Mouse (Mus musculus) forebrain, embryonic 15.5 days (tissue): Measurements from ENCODE around the gene Npr1. TPM values are rescaled to one million over a fixed set of nuclear protein-coding genes. Genes with fewer than 3 reads are reported as not detected.
A peak's percentile ranks its signal among the peaks of the same experiment; 100 is the strongest.

Experiments used
- ATAC-seq: fragments of 200-750 bp; cut with Nextera tagmentation; replicated peaks from 2 replicates; pipeline ENCODE4 v1.8.0; 2017; ENCODE audit warnings: mild to moderate bottlenecking, moderate TSS enrichment, moderate library complexity
- H3K27ac ChIP-seq: fragments of 300-500 bp; sonication (generic); replicated peaks from 2 replicates; pipeline ENCODE4 v1.5.1; 2015; ENCODE audit warnings: mild to moderate bottlenecking, inconsistent platforms
- H3K27me3 ChIP-seq: fragments of 300-500 bp; sonication (generic); 2 replicates; pipeline ENCODE4 v1.6.1; 2015; ENCODE audit warnings: inconsistent platforms
- H3K36me3 ChIP-seq: fragments of 300-500 bp; sonication (generic); 2 replicates; pipeline ENCODE4 v1.6.1; 2015; ENCODE audit warnings: mild to moderate bottlenecking, inconsistent platforms
- H3K4me1 ChIP-seq: fragments of 300-500 bp; sonication (generic); 2 replicates; pipeline ENCODE4 v1.6.1; 2015; ENCODE audit warnings: inconsistent platforms
- H3K4me2 ChIP-seq: fragments of 300-500 bp; sonication (generic); replicated peaks from 2 replicates; pipeline ENCODE4 v1.6.1; 2015; ENCODE audit warnings: mild to moderate bottlenecking, inconsistent platforms
- H3K4me3 ChIP-seq: fragments of 300-500 bp; sonication (generic); 2 replicates; pipeline ENCODE4 v1.5.1; 2015; ENCODE audit warnings: mild to moderate bottlenecking, inconsistent platforms
- H3K9ac ChIP-seq: fragments of 300-500 bp; sonication (generic); replicated peaks from 2 replicates; pipeline ENCODE4 v1.6.1; 2015; ENCODE audit warnings: mild to moderate bottlenecking, inconsistent platforms
- H3K9me3 ChIP-seq: fragments of 300-500 bp; sonication (generic); 2 replicates; pipeline ENCODE4 v1.6.1; 2016; ENCODE audit warnings: inconsistent platforms
- WGBS: fragments of 180-500 bp; shearing (Covaris S2); methylation state at CpG from one replicate; pipeline ENCODE4 v1.1.7; 2015; ENCODE audit warnings: mixed read lengths; 5-methylcytosine and 5-hydroxymethylcytosine counted together
- polyA plus RNA-seq: library from polyadenylated mRNA; unstranded; fragments of >200 nt; fragmentation: Nextera tagmentation; extraction: Ambion mirVana; gene quantifications from 2 replicates; pipeline ENCODE4 v1.2.1, GENCODE M21; 2015

Npr1 gene
- polyA plus RNA-seq = 1.6 TPM in 2 replicates

- H3K9me3 ChIP-seq = no peaks in the 10 kb centered on the region
- peak within 1 kb of the TSS; percentile 56 for H3K4me3 ChIP-seq
- H3K4me1 ChIP-seq = peaks cover 17% of the 10 kb centered on the region
- WGBS = 2% methylated on average over 34 of the region's 49 CpGs
- peak within 1 kb of the TSS; percentile 50 for H3K9ac ChIP-seq
- ATAC-seq = peak; percentile 49
- peaks cover 46% of the 10 kb centered on the region for H3K27me3 ChIP-seq
- no peak within 1 kb of the TSS for H3K27ac ChIP-seq
- no peaks in the 10 kb centered on the region for H3K36me3 ChIP-seq
- H3K4me2 ChIP-seq = peak within 1 kb of the TSS; percentile 98
These were observed at the start of gene Npr1 for GRCm38 (mm10) chr3:90465686-90466310. Npr1 (minus strand) TSS chr3:90465866.

GRCm38 (mm10) chr3:90515242-90515641 lies 49.6 kb upstream of the Npr1 start:
- H3K4me1 ChIP-seq = peaks cover 13% of the 10 kb centered on the region
- peak overlapping the region; percentile 36 for H3K4me3 ChIP-seq
- H3K27me3 ChIP-seq = peaks cover 4% of the 10 kb centered on the region; the same call in 1 of the 2 replicates
- WGBS = 69% methylated on average over 1 of the region's 1 CpGs
- H3K36me3 ChIP-seq = no peaks in the 10 kb centered on the region
- no peaks in the 10 kb centered on the region for H3K9me3 ChIP-seq
- H3K9ac ChIP-seq = peak overlapping the region; percentile 39; the same call in 1 of the 2 replicates
- peak overlapping the region; percentile 60 for H3K4me2 ChIP-seq
- H3K27ac ChIP-seq = no peak overlapping the region
- no peak for ATAC-seq

DNA sequence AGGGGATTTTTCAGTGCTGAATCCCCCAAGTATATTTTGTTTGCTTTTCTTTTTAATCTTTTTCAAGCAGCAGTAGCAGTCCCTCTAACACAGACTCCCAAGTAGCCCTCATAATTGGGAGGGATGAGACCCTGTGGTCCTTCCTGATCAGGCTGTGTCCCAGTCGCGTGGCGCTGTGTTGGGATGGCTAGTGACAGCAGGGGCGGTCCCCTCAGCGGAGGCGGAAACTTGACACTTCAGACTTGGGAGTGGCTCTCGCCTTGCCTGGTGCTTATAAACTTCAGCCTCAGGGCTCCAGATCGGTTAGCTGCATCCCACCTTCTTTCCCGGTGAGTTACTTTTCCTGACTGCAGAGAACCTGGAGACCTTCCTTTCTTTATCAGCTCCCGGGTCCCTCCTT lies 49.0 kb upstream of the Npr1 start:
- ATAC-seq = peak; percentile 63
- no peaks in the 10 kb centered on the region for H3K36me3 ChIP-seq
- H3K9ac ChIP-seq = peak overlapping the region; percentile 39
- peak overlapping the region; percentile 60 for H3K4me2 ChIP-seq
- H3K27ac ChIP-seq = no peak overlapping the region
- peaks cover 15% of the 10 kb centered on the region for H3K4me1 ChIP-seq
- peak overlapping the region; percentile 36 for H3K4me3 ChIP-seq
- H3K9me3 ChIP-seq = no peaks in the 10 kb centered on the region
- 2% methylated on average over 10 of the region's 10 CpGs for WGBS
- peaks cover 4% of the 10 kb centered on the region; the same call in 1 of the 2 replicates for H3K27me3 ChIP-seq

- H3K4me2 ChIP-seq = peak within 1 kb of the TSS; percentile 60
- 4% methylated on average over 25 of the region's 25 CpGs for WGBS
- H3K9ac ChIP-seq = peak within 1 kb of the TSS; percentile 39
- H3K4me1 ChIP-seq = peaks cover 17% of the 10 kb centered on the region
- H3K36me3 ChIP-seq = no peaks in the 10 kb centered on the region
- no peaks in the 10 kb centered on the region for H3K9me3 ChIP-seq
- no peak within 1 kb of the TSS for H3K27ac ChIP-seq
- peaks cover 4% of the 10 kb centered on the region; the same call in 1 of the 2 replicates for H3K27me3 ChIP-seq
- H3K4me3 ChIP-seq = peak within 1 kb of the TSS; percentile 36
- peak; percentile 24 for ATAC-seq
These were observed 48.3 kb upstream of the Npr1 start, which contains the start of the genes S100a1 and S100a13 for GRCm38 (mm10) chr3:90513796-90514590. S100a1 (minus strand) TSS chr3:90514392. S100a13 (plus strand) TSS chr3:90514435.

- no peaks in the 10 kb centered on the region for H3K9me3 ChIP-seq
- no peaks in the 10 kb centered on the region for H3K36me3 ChIP-seq
- no peak for ATAC-seq
- H3K4me2 ChIP-seq = no peak overlapping the region
- WGBS = 78% methylated on average over 9 of the region's 9 CpGs
- peaks cover 4% of the 10 kb centered on the region; the same call in 1 of the 2 replicates for H3K27me3 ChIP-seq
- no peak overlapping the region for H3K27ac ChIP-seq
- H3K4me3 ChIP-seq = no peak overlapping the region
- no peak overlapping the region for H3K9ac ChIP-seq
- peaks cover 20% of the 10 kb centered on the region for H3K4me1 ChIP-seq
These were observed 47.4 kb upstream of the Npr1 start for GRCm38 (mm10) chr3:90512948-90513642.

GRCm38 (mm10) chr3:90512276-90512675 lies 46.6 kb upstream of the Npr1 start:
- Histone ChIP-seq H3K27me3 (peaks cover 4% of the 10 kb centered on the region; the same call in 1 of the 2 replicates), H3K9me3 (no peaks in the 10 kb centered on the region), H3K36me3 (peaks cover 2% of the 10 kb centered on the region; the same call in 1 of the 2 replicates), H3K27ac (no peak overlapping the region), H3K4me2 (no peak overlapping the region), H3K4me3 (no peak overlapping the region), H3K4me1 (peaks cover 29% of the 10 kb centered on the region), H3K9ac (no peak overlapping the region)
- no peak for ATAC-seq
- 84% methylated on average over 5 of the region's 5 CpGs for WGBS

DNA sequence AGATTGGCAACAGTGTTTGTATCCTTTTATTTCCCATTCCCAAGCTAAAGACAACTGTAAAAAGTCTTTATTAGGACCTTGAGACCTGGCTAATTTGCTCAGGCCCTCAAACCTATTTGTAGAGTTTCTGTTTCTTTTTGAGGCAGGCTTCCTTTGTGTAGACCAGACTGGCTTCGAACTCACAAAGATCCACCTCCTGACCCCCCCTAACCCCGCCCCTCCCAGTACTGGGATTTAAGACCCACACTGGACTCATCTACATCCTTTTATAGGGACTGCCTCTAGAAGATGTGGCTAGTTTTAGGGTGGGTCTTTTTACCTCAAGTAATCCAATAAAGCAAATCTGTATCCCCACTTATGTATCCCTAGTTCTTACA lies 44.1 kb upstream of the Npr1 start:
- Histone ChIP-seq H3K4me3 (peak overlapping the region; percentile 99), H3K9me3 (no peaks in the 10 kb centered on the region)

DNA sequence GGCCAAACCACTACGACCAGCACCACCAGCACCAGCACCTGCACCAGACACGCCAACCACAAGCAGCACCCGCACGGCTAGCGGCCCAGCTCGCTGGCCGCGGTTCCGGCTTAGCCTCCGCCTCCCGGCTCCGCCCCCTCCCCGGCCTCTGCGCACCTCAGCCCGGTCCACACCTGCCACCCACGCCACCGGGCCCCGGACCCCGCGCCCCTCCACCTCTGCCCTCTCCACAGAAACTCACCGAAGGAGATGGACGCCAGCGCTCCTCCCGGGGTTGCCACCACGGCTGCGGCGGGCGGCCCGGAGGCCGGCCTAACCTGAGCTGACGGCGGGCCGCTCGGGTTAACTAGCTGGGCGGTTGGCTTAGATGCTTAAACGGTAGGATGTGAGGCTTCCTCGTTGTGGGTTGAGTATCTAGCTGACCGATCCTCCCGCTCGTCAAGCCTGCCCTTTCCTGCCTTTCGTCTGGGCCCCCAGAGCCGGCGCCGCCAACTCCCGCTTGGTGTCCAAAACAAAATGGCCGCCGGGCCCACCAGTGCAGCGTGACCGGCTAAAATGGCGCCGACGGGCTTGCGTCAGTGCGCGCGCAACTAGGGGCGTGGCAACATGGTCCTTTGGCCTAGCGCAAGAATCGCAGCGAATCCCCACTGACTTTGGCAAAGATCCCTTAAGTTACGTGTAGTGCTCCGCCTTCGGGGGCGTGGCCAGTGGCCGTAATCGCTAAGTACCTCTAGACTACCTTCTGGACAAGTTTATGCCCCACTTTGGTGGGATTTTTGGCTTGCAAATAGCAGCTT lies 43.5 kb upstream of the Npr1 start, which contains the start of gene Chtop:
Chtop (minus strand) TSS at position 549 of the 797 bp plus-strand sequence.
- ATAC-seq = peak; percentile 93
- Histone ChIP-seq H3K4me3 (peak within 1 kb of the TSS; percentile 99), H3K27me3 (peaks cover 4% of the 10 kb centered on the region; the same call in 1 of the 2 replicates), H3K9me3 (no peaks in the 10 kb centered on the region), H3K9ac (peak within 1 kb of the TSS; percentile 99), H3K27ac (peak within 1 kb of the TSS; percentile 95), H3K4me2 (peak within 1 kb of the TSS; percentile 70), H3K36me3 (peaks cover 32% of the 10 kb centered on the region), H3K4me1 (peaks cover 39% of the 10 kb centered on the region)
- WGBS = under 1% methylated on average over 65 of the region's 66 CpGs

More for the DNA sequence above, 44.1 kb upstream of the Npr1 start:
- 11% methylated on average over 2 of the region's 2 CpGs for WGBS
- Histone ChIP-seq H3K36me3 (peaks cover 26% of the 10 kb centered on the region), H3K9ac (no peak overlapping the region), H3K4me2 (peak overlapping the region; percentile 44), H3K4me1 (peaks cover 40% of the 10 kb centered on the region), H3K27ac (peak overlapping the region; percentile 95), H3K27me3 (peaks cover 4% of the 10 kb centered on the region; the same call in 1 of the 2 replicates)
- ATAC-seq = peak; percentile 12

GRCm38 (mm10) chr3:90508287-90508949 lies 42.8 kb upstream of the Npr1 start:
- Histone ChIP-seq H3K9me3 (no peaks in the 10 kb centered on the region), H3K27ac (peak overlapping the region; percentile 95), H3K9ac (peak overlapping the region; percentile 99), H3K4me1 (peaks cover 40% of the 10 kb centered on the region), H3K4me2 (peak overlapping the region; percentile 70), H3K36me3 (peaks cover 39% of the 10 kb centered on the region), H3K27me3 (peaks cover 1% of the 10 kb centered on the region; the same call in 1 of the 2 replicates), H3K4me3 (peak overlapping the region; percentile 99)
- 2% methylated on average over 20 of the region's 20 CpGs for WGBS
- no peak for ATAC-seq

DNA sequence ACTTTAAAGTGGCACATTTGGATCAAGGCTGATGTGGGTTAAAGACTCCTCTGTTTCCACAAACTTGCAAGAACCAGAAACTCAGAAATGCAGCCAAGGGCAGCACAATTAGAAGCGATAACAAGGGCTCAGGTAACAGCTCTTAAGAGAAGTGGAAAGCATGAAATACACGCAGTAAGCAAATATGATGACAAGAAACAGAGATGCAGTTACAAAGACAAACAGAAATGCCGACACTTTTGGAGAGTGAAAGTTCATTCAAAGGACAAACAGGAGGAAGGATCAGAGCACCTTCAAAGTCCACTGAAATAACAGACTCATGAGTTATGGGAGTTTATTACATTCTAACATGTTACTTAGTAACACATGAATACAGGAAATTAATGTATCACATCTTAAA lies 40.7 kb upstream of the Npr1 start:
- Histone ChIP-seq H3K4me1 (peaks cover 40% of the 10 kb centered on the region), H3K4me2 (no peak overlapping the region), H3K27ac (no peak overlapping the region), H3K9me3 (no peaks in the 10 kb centered on the region), H3K27me3 (no peaks in the 10 kb centered on the region; the same call in 1 of the 2 replicates), H3K36me3 (peaks cover 59% of the 10 kb centered on the region), H3K9ac (no peak overlapping the region), H3K4me3 (no peak overlapping the region)
- ATAC-seq = no peak
- 89% methylated on average over 3 of the region's 3 CpGs for WGBS
